Mouse (Mus musculus): Measurements from ENCODE around the gene Tctn1. TPM values are rescaled to one million over a fixed set of nuclear protein-coding genes. Genes with fewer than 3 reads are reported as not detected.

The Tctn1 gene
- polyA plus RNA-seq, 1 experiment from 2014 or later, result 1.9 TPM

DNA sequence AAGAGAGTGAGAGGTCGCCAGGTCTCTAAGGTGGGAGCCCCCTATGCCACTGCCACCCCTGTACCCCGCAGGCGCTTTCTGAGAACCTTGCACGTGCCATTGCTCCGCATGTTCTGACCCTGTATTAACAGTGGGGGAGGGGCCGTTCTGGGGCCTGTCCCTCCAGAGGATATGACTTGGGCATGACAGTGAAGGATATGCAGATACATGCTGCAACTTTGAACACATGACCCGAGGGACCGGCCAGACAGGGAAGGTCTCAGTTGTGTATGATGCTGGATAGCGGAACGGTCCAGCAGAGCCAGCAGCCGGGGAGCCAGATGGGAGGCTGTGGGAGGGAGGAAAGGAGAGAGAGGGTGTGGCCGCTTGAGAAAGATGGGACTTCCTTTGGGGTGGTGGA is 30.6 kb downstream of the Tctn1 start:
- no peak for ATAC-seq
- H3K27me3 ChIP-seq (replicated peaks; ENCODE audit: control insufficient read depth, insufficient read depth, low read length), result no peaks in the 10 kb centered on the region
- H3K4me1 ChIP-seq (replicated peaks; ENCODE audit: control insufficient read depth, insufficient read depth, low read length), result no peaks in the 10 kb centered on the region
- H3K36me3 ChIP-seq (ENCODE audit: control insufficient read depth, insufficient read depth), result no peaks in the 10 kb centered on the region
- no peak overlapping the region for H3K4me2 ChIP-seq (replicated peaks; ENCODE audit: low read depth)
- H3K9me3 ChIP-seq (ENCODE audit: control insufficient read depth), result no peaks in the 10 kb centered on the region
- WGBS, result 82% methylated on average over 12 of the region's 12 CpGs
- H3K9ac ChIP-seq (ENCODE audit: low read depth, low read length), result no peak overlapping the region
- H3K4me3 ChIP-seq (ENCODE audit: low read depth, low read length), result no peak overlapping the region
- no peak for TF ChIP-seq CTCF (IDR thresholded peaks at IDR 0.05; ENCODE audit: low read depth)
- no peak overlapping the region for H3K27ac ChIP-seq (ENCODE audit: low read depth, low read length)

DNA sequence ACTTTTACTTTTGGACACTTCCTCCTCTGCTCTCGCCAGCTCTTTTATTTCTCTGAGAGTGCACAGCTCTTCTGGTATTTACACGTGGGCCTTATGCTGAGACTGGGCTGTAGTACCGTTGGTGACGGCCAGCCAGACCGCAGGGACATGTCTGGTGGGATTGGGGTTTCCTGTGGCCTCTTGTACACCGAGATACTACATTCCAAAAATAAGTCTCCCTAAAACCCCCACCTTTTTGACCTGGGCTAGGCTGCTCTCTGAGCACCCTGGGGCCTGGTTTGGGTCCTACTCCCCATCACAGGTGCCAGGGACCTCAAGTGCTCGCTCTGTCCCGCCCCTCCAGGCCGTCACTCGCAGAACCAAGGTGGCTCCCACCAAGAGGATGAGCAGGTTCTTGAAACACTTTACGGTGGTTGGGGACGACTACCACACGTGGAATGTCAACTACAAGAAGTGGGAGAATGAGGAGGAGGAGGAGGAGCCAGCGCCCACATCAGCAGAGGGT is 31.1 kb downstream of the Tctn1 start:
- TF ChIP-seq CTCF (IDR thresholded peaks at IDR 0.05; ENCODE audit: low read depth), result no peak
- 0 out of 2 replicates have a peak, but pooled peaks have one; percentile 20 for ATAC-seq
- no peak overlapping the region for H3K4me3 ChIP-seq (ENCODE audit: low read depth, low read length)
- no peaks in the 10 kb centered on the region for H3K4me1 ChIP-seq (replicated peaks; ENCODE audit: control insufficient read depth, insufficient read depth, low read length)
- H3K27ac ChIP-seq (ENCODE audit: low read depth, low read length), result no peak overlapping the region
- no peaks in the 10 kb centered on the region for H3K27me3 ChIP-seq (replicated peaks; ENCODE audit: control insufficient read depth, insufficient read depth, low read length)
- WGBS, result 75% methylated on average over 14 of the region's 14 CpGs
- H3K9ac ChIP-seq (ENCODE audit: low read depth, low read length), result no peak overlapping the region
- H3K9me3 ChIP-seq (ENCODE audit: control insufficient read depth), result no peaks in the 10 kb centered on the region
- no peaks in the 10 kb centered on the region for H3K36me3 ChIP-seq (ENCODE audit: control insufficient read depth, insufficient read depth)
- no peak overlapping the region for H3K4me2 ChIP-seq (replicated peaks; ENCODE audit: low read depth)

GRCm38 (mm10) chr5:122232004-122232403 is 32.3 kb downstream of the Tctn1 start:
- H3K9ac ChIP-seq (ENCODE audit: low read depth, low read length), result no peak overlapping the region
- 47% methylated on average over 5 of the region's 5 CpGs for WGBS
- no peaks in the 10 kb centered on the region for H3K36me3 ChIP-seq (ENCODE audit: control insufficient read depth, insufficient read depth)
- no peaks in the 10 kb centered on the region for H3K27me3 ChIP-seq (replicated peaks; ENCODE audit: control insufficient read depth, insufficient read depth, low read length)
- no peak for ATAC-seq
- H3K4me2 ChIP-seq (replicated peaks; ENCODE audit: low read depth), result no peak overlapping the region
- H3K4me3 ChIP-seq (ENCODE audit: low read depth, low read length), result no peak overlapping the region
- H3K27ac ChIP-seq (ENCODE audit: low read depth, low read length), result no peak overlapping the region
- H3K4me1 ChIP-seq (replicated peaks; ENCODE audit: control insufficient read depth, insufficient read depth, low read length), result no peaks in the 10 kb centered on the region
- H3K9me3 ChIP-seq (ENCODE audit: control insufficient read depth), result no peaks in the 10 kb centered on the region
- TF ChIP-seq CTCF (IDR thresholded peaks at IDR 0.05; ENCODE audit: low read depth), result no peak

GRCm38 (mm10) chr5:122231431-122231830 is 32.8 kb downstream of the Tctn1 start:
- no peak overlapping the region for H3K4me3 ChIP-seq (ENCODE audit: low read depth, low read length)
- H3K4me1 ChIP-seq (replicated peaks; ENCODE audit: control insufficient read depth, insufficient read depth, low read length), result no peaks in the 10 kb centered on the region
- H3K27me3 ChIP-seq (replicated peaks; ENCODE audit: control insufficient read depth, insufficient read depth, low read length), result no peaks in the 10 kb centered on the region
- WGBS, result 68% methylated on average over 6 of the region's 6 CpGs
- H3K4me2 ChIP-seq (replicated peaks; ENCODE audit: low read depth), result no peak overlapping the region
- no peak overlapping the region for H3K27ac ChIP-seq (ENCODE audit: low read depth, low read length)
- H3K9ac ChIP-seq (ENCODE audit: low read depth, low read length), result no peak overlapping the region
- no peak for TF ChIP-seq CTCF (IDR thresholded peaks at IDR 0.05; ENCODE audit: low read depth)
- H3K9me3 ChIP-seq (ENCODE audit: control insufficient read depth), result no peaks in the 10 kb centered on the region
- no peaks in the 10 kb centered on the region for H3K36me3 ChIP-seq (ENCODE audit: control insufficient read depth, insufficient read depth)
- no peak for ATAC-seq

DNA sequence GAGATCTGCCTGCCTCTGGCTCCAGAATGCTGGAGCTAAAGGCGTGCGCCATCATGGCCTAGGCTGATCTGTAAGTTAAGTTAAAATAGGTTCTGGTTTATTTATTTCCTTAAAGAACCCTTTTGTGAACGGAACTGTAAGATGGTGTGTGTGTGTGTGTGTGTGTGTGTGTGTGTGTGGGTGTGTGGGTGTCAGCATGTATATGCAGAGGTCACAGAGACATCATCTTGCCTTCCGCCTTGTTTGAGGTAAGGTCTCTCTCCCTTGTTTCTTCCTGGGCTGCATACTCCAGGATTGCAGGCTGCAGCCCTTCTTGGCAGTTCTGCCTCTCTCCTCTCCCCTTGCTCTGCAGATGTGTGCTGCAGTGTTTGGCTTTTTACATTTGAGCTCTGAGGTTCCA is 33.4 kb downstream of the Tctn1 start:
- H3K27me3 ChIP-seq (replicated peaks; ENCODE audit: control insufficient read depth, insufficient read depth, low read length), result no peaks in the 10 kb centered on the region
- H3K9me3 ChIP-seq (ENCODE audit: control insufficient read depth), result no peaks in the 10 kb centered on the region
- H3K4me2 ChIP-seq (replicated peaks; ENCODE audit: low read depth), result no peak overlapping the region
- WGBS, result 90% methylated on average over 4 of the region's 4 CpGs
- no peak overlapping the region for H3K4me3 ChIP-seq (ENCODE audit: low read depth, low read length)
- TF ChIP-seq CTCF (IDR thresholded peaks at IDR 0.05; ENCODE audit: low read depth), result no peak
- no peaks in the 10 kb centered on the region for H3K36me3 ChIP-seq (ENCODE audit: control insufficient read depth, insufficient read depth)
- no peak for ATAC-seq
- no peaks in the 10 kb centered on the region for H3K4me1 ChIP-seq (replicated peaks; ENCODE audit: control insufficient read depth, insufficient read depth, low read length)
- H3K27ac ChIP-seq (ENCODE audit: low read depth, low read length), result no peak overlapping the region
- no peak overlapping the region for H3K9ac ChIP-seq (ENCODE audit: low read depth, low read length)

GRCm38 (mm10) chr5:122228772-122229171 is 35.5 kb downstream of the Tctn1 start:
- TF ChIP-seq CTCF (IDR thresholded peaks at IDR 0.05; ENCODE audit: low read depth), result no peak
- ATAC-seq, result no peak

DNA sequence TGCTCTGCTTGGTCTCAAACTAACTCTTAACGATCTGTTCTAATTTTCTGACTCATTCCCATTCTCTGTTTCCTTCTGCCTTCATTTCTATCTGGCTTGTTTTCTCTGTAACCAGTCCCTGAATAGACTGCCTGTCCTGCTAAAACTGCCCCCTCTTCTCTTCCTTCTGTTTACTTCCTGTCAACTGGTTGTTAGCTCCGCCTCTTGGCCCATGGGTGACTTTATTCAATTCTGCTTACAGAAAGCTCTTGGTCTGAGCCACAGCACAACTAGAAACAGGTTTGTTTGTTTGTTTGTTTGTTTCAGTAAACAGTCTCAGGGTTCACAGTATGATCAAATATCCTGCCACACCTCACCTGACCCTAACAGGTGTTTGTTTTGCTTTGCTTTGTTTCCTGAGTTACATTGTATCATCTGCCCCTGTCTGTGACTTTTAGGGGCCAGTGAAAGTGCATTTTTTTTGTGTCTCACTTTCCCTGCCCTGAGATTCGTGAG is 35.9 kb downstream of the Tctn1 start:
- WGBS, result 65% methylated on average over 3 of the region's 3 CpGs
- H3K9ac ChIP-seq (ENCODE audit: low read depth, low read length), result no peak overlapping the region
- H3K27ac ChIP-seq (ENCODE audit: low read depth, low read length), result no peak overlapping the region
- H3K4me1 ChIP-seq (replicated peaks; ENCODE audit: control insufficient read depth, insufficient read depth, low read length), result no peaks in the 10 kb centered on the region
- no peak overlapping the region for H3K4me2 ChIP-seq (replicated peaks; ENCODE audit: low read depth)
- H3K4me3 ChIP-seq (ENCODE audit: low read depth, low read length), result no peak overlapping the region
- ATAC-seq, result no peak
- H3K36me3 ChIP-seq (ENCODE audit: control insufficient read depth, insufficient read depth), result no peaks in the 10 kb centered on the region
- H3K9me3 ChIP-seq (ENCODE audit: control insufficient read depth), result no peaks in the 10 kb centered on the region
- no peak for TF ChIP-seq CTCF (IDR thresholded peaks at IDR 0.05; ENCODE audit: low read depth)
- H3K27me3 ChIP-seq (replicated peaks; ENCODE audit: control insufficient read depth, insufficient read depth, low read length), result no peaks in the 10 kb centered on the region

More at GRCm38 (mm10) chr5:122228772-122229171, 35.5 kb downstream of the Tctn1 start:
- H3K4me2 ChIP-seq (replicated peaks; ENCODE audit: low read depth), result no peak overlapping the region
- no peaks in the 10 kb centered on the region for H3K9me3 ChIP-seq (ENCODE audit: control insufficient read depth)
- H3K27me3 ChIP-seq (replicated peaks; ENCODE audit: control insufficient read depth, insufficient read depth, low read length), result no peaks in the 10 kb centered on the region
- no peak overlapping the region for H3K9ac ChIP-seq (ENCODE audit: low read depth, low read length)
- no peaks in the 10 kb centered on the region for H3K36me3 ChIP-seq (ENCODE audit: control insufficient read depth, insufficient read depth)
- H3K27ac ChIP-seq (ENCODE audit: low read depth, low read length), result no peak overlapping the region
- 60% methylated on average over 3 of the region's 4 CpGs for WGBS
- H3K4me1 ChIP-seq (replicated peaks; ENCODE audit: control insufficient read depth, insufficient read depth, low read length), result no peaks in the 10 kb centered on the region
- H3K4me3 ChIP-seq (ENCODE audit: low read depth, low read length), result no peak overlapping the region
